Mouse (Mus musculus): Measurements from ENCODE around the gene Ltbp3. TPM values are rescaled to one million over a fixed set of nuclear protein-coding genes. Genes with fewer than 3 reads are reported as not detected.
A peak's percentile ranks its signal among the peaks of the same experiment; 100 is the strongest.

The Ltbp3 gene
- polyA plus RNA-seq, 1 experiment from 2014 or later = 4.1 TPM

DNA sequence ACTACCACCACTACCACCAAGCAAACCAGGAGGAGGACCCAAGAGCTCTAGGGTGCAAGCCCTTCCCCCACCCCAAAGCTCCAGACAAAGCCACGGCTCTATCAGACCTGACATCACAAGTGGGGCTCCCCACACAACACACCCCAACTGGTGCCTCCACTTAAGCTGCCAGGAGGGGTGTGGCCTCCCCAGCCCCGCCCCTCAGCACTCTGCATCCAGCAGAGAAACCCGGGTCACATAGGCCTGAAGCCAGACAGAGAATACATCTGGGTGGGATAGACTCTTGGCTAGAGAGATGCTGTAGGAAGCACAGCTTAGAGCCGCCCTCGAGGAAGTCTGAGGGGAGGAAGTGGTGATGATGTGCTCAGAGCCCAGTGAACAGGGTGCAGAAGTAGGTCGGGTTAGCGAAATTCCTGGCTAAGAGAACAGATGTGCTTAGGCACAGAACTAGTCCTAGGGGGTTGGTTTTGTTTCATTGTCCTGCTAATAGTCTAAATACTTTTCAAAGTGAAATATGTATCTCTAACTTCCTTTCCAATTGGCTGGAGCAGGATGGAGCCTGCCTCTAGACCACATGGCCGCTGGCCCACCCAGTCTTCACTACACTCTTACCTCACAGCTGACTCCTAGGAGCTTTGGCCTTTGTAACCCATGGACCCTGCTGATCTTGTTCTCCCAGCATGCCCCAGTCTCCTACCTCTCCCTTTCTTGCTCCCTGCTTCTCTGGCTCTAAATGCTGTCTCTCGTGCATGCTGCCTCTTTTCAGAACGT is 35.7 kb upstream of the Ltbp3 start:
- no peaks in the 10 kb centered on the region for H3K9me3 ChIP-seq (ENCODE audit: control insufficient read depth, low read length)
- no peak overlapping the region; the same call in 1 of the 2 replicates for H3K4me2 ChIP-seq
- H3K27ac ChIP-seq (ENCODE audit: low read depth, low read length) = peak overlapping the region; percentile 40; the same call in 1 of the 2 replicates
- peaks cover 50% of the 10 kb centered on the region for H3K36me3 ChIP-seq (ENCODE audit: control insufficient read depth, insufficient read depth, low read length)
- H3K27me3 ChIP-seq (replicated peaks; ENCODE audit: control insufficient read depth, insufficient read depth, low read length) = no peaks in the 10 kb centered on the region
- H3K4me3 ChIP-seq (ENCODE audit: low read depth, low read length) = no peak overlapping the region
- WGBS = 46% methylated on average over 10 of the region's 10 CpGs
- H3K9ac ChIP-seq (ENCODE audit: low read depth, low read length) = 0 out of 2 replicates have a peak overlapping the region, but pooled peaks have one; percentile 28
- DNase-seq (ENCODE audit: low spot score) (no peak), ATAC-seq (replicated peaks; ENCODE audit: low FRiP score) (peak; percentile 78)
- H3K4me1 ChIP-seq (replicated peaks; ENCODE audit: control insufficient read depth, insufficient read depth, low read length) = peaks cover 16% of the 10 kb centered on the region

DNA sequence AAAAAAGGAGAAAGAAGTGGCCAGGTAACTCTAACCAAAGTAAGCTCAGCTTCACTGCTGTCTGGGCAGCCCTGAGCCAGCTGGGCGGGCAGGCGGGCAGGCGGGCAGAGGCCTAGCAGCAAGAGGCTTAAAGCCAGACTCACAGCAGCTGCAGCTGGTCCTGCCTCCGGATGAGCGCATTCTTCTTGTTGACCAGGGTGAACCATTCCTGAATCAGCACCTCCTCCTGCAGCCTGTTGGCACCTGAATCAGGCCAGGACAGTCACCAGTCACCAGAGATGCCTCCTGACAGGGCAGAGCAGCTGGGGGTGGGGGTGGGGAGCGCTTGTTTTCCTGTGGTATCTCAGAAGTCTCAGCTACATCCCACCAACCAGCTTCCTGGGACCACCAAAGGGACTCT is 30.6 kb upstream of the Ltbp3 start:
- no peak for ATAC-seq (replicated peaks; ENCODE audit: low FRiP score)
- DNase-seq (ENCODE audit: low spot score) = no peak
- Histone ChIP-seq H3K4me1 (replicated peaks; ENCODE audit: control insufficient read depth, insufficient read depth, low read length) (peaks cover 19% of the 10 kb centered on the region), H3K9me3 (ENCODE audit: control insufficient read depth, low read length) (no peaks in the 10 kb centered on the region), H3K4me3 (ENCODE audit: low read depth, low read length) (no peak overlapping the region), H3K4me2 (no peak overlapping the region), H3K27me3 (replicated peaks; ENCODE audit: control insufficient read depth, insufficient read depth, low read length) (no peaks in the 10 kb centered on the region), H3K27ac (ENCODE audit: low read depth, low read length) (no peak overlapping the region), H3K36me3 (ENCODE audit: control insufficient read depth, insufficient read depth, low read length) (peaks cover 46% of the 10 kb centered on the region), H3K9ac (ENCODE audit: low read depth, low read length) (no peak overlapping the region)
- WGBS = 94% methylated on average over 6 of the region's 6 CpGs

DNA sequence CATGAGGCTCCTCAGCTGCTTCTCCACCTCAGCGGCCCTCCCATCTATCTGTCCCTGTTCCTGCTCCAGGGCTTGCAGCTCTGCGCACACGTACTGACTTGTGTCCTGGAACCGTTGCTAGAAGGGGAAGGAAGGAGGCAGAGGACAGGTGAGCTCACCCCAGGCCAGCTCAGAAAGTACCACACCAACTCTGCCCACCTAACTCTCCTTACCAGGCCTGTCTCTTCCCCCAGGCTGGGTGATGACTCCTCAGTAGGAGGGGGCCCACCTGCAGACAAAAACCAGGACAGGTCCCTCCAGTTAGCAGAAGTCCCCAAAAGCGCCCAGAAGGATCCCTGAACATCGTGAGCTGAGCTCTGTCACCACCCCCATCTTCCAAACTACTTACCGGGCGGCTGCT is 30.1 kb upstream of the Ltbp3 start:
- ATAC-seq (replicated peaks; ENCODE audit: low FRiP score) = no peak
- Histone ChIP-seq H3K4me3 (ENCODE audit: low read depth, low read length) (no peak overlapping the region), H3K27ac (ENCODE audit: low read depth, low read length) (no peak overlapping the region), H3K9me3 (ENCODE audit: control insufficient read depth, low read length) (no peaks in the 10 kb centered on the region), H3K4me2 (no peak overlapping the region), H3K9ac (ENCODE audit: low read depth, low read length) (no peak overlapping the region), H3K27me3 (replicated peaks; ENCODE audit: control insufficient read depth, insufficient read depth, low read length) (no peaks in the 10 kb centered on the region), H3K36me3 (ENCODE audit: control insufficient read depth, insufficient read depth, low read length) (peaks cover 48% of the 10 kb centered on the region), H3K4me1 (replicated peaks; ENCODE audit: control insufficient read depth, insufficient read depth, low read length) (peaks cover 15% of the 10 kb centered on the region)
- DNase-seq (ENCODE audit: low spot score) = no peak
- 88% methylated on average over 8 of the region's 8 CpGs for WGBS

DNA sequence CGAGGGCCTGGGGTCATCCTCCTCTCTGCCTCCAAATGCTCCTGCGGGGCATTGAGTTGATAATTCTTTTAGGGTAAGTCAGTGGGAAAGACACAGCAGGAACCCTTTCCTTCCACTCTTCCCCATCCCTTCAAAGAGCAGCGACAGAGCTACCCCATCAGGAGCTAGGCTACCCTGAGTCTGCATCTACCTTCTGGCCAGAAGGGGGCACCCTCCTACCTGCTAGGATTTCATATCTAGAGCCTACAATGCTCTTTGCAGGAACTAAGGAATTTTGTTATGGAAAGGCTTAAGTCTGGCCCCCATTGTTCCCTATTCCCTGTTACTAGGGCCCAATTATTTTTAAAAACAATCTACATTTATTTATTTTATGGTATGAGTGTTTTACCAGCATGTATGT is 29.5 kb upstream of the Ltbp3 start:
- H3K27ac ChIP-seq (ENCODE audit: low read depth, low read length) = no peak overlapping the region
- DNase-seq (ENCODE audit: low spot score) (no peak), ATAC-seq (replicated peaks; ENCODE audit: low FRiP score) (no peak)
- no peaks in the 10 kb centered on the region for H3K27me3 ChIP-seq (replicated peaks; ENCODE audit: control insufficient read depth, insufficient read depth, low read length)
- H3K4me2 ChIP-seq = no peak overlapping the region
- peaks cover 18% of the 10 kb centered on the region for H3K4me1 ChIP-seq (replicated peaks; ENCODE audit: control insufficient read depth, insufficient read depth, low read length)
- 32% methylated on average over 3 of the region's 3 CpGs for WGBS
- H3K9me3 ChIP-seq (ENCODE audit: control insufficient read depth, low read length) = no peaks in the 10 kb centered on the region
- H3K36me3 ChIP-seq (ENCODE audit: control insufficient read depth, insufficient read depth, low read length) = peaks cover 51% of the 10 kb centered on the region
- H3K4me3 ChIP-seq (ENCODE audit: low read depth, low read length) = no peak overlapping the region
- no peak overlapping the region for H3K9ac ChIP-seq (ENCODE audit: low read depth, low read length)

DNA sequence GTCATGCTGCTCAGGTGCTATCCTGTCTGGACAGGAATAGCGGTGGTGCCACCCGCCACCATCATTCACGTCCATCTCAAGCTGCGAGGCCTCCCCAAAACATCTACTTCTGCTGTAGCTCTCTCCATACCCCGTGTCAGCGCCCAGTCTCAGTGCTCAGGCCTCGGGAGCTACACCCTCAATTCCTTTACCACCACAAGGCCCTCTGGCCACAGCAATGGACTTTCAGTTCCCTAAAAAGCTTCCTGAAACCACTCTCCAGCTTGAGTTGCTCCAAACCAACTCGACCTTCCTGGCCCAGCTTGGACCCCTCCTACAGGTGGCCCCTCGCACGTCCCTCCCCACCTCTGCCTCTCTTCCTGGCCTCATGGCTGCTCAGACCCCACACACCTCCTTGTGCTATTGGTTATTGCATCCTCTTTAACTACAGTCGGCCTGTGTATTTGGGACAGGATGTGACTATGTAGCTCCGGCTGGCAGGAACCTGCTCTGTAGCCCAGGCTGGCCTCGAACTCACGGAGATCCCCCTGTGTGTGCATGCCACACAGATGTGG is 28.7 kb upstream of the Ltbp3 start:
- Histone ChIP-seq H3K27me3 (replicated peaks; ENCODE audit: control insufficient read depth, insufficient read depth, low read length) (no peaks in the 10 kb centered on the region), H3K9ac (ENCODE audit: low read depth, low read length) (no peak overlapping the region), H3K4me2 (no peak overlapping the region), H3K9me3 (ENCODE audit: control insufficient read depth, low read length) (no peaks in the 10 kb centered on the region), H3K4me1 (replicated peaks; ENCODE audit: control insufficient read depth, insufficient read depth, low read length) (peaks cover 25% of the 10 kb centered on the region), H3K36me3 (ENCODE audit: control insufficient read depth, insufficient read depth, low read length) (peaks cover 48% of the 10 kb centered on the region), H3K27ac (ENCODE audit: low read depth, low read length) (no peak overlapping the region; the same call in 1 of the 2 replicates), H3K4me3 (ENCODE audit: low read depth, low read length) (no peak overlapping the region)
- no peak for ATAC-seq (replicated peaks; ENCODE audit: low FRiP score)
- DNase-seq (ENCODE audit: low spot score) = no peak
- 80% methylated on average over 14 of the region's 14 CpGs for WGBS

DNA sequence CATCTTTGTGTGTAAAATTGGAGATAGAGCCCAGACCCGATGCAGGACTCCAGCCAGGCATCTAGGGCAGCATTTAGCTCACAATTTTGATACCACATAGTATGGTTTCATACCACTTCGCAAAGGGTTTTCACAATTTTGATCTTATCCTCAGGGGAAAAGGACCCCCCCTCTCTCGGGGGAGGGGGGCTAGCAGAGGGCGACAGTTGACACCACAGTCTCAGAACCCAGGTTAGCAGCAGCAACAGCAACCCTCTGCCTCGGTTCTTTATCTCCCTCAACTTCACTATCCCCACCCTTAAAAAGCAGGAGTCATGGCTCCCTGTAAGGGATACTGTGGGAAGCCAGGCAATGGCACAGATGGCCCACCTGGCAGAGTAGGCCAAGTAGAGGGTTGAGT is 27.4 kb upstream of the Ltbp3 start:
- no peaks in the 10 kb centered on the region for H3K27me3 ChIP-seq (replicated peaks; ENCODE audit: control insufficient read depth, insufficient read depth, low read length)
- H3K9me3 ChIP-seq (ENCODE audit: control insufficient read depth, low read length) = no peaks in the 10 kb centered on the region
- 70% methylated on average over 5 of the region's 5 CpGs for WGBS
- DNase-seq (ENCODE audit: low spot score) = no peak
- H3K27ac ChIP-seq (ENCODE audit: low read depth, low read length) = peak overlapping the region; percentile 21
- peak overlapping the region; percentile 43; the same call in 1 of the 2 replicates for H3K4me2 ChIP-seq
- no peak for ATAC-seq (replicated peaks; ENCODE audit: low FRiP score)
- H3K36me3 ChIP-seq (ENCODE audit: control insufficient read depth, insufficient read depth, low read length) = peaks cover 46% of the 10 kb centered on the region
- no peak overlapping the region; the same call in 1 of the 2 replicates for H3K4me3 ChIP-seq (ENCODE audit: low read depth, low read length)
- peaks cover 31% of the 10 kb centered on the region for H3K4me1 ChIP-seq (replicated peaks; ENCODE audit: control insufficient read depth, insufficient read depth, low read length)
- H3K9ac ChIP-seq (ENCODE audit: low read depth, low read length) = no peak overlapping the region

DNA sequence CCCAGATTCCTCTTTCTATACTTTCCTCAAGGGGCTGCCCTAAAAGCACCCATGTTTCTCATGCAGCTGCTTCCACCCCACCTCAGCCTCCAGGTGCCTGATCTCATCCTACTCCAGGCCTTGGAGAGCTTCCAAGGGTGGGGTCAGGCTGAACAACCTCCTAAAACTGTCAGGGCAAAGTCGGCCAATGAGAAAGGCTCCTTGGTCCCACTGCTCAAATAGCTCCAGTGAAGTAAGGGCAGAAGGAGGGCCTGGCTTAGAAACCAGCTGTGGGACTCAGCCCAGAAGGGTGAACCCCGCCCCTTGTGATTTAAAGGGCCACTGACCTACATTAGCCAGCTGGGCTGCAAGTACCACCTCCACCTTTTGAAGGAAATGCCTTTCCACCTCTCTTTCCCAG is 27.0 kb upstream of the Ltbp3 start:
- peak overlapping the region; percentile 43 for H3K4me2 ChIP-seq
- peak; percentile 38 for ATAC-seq (replicated peaks; ENCODE audit: low FRiP score)
- WGBS = 27% methylated on average over 2 of the region's 2 CpGs
- peaks cover 43% of the 10 kb centered on the region for H3K36me3 ChIP-seq (ENCODE audit: control insufficient read depth, insufficient read depth, low read length)
- no peak for DNase-seq (ENCODE audit: low spot score)
- H3K27ac ChIP-seq (ENCODE audit: low read depth, low read length) = peak overlapping the region; percentile 19; the same call in 1 of the 2 replicates
- no peaks in the 10 kb centered on the region for H3K9me3 ChIP-seq (ENCODE audit: control insufficient read depth, low read length)
- no peaks in the 10 kb centered on the region for H3K27me3 ChIP-seq (replicated peaks; ENCODE audit: control insufficient read depth, insufficient read depth, low read length)
- no peak overlapping the region for H3K9ac ChIP-seq (ENCODE audit: low read depth, low read length)
- H3K4me3 ChIP-seq (ENCODE audit: low read depth, low read length) = peak overlapping the region; percentile 7
- peaks cover 31% of the 10 kb centered on the region for H3K4me1 ChIP-seq (replicated peaks; ENCODE audit: control insufficient read depth, insufficient read depth, low read length)

DNA sequence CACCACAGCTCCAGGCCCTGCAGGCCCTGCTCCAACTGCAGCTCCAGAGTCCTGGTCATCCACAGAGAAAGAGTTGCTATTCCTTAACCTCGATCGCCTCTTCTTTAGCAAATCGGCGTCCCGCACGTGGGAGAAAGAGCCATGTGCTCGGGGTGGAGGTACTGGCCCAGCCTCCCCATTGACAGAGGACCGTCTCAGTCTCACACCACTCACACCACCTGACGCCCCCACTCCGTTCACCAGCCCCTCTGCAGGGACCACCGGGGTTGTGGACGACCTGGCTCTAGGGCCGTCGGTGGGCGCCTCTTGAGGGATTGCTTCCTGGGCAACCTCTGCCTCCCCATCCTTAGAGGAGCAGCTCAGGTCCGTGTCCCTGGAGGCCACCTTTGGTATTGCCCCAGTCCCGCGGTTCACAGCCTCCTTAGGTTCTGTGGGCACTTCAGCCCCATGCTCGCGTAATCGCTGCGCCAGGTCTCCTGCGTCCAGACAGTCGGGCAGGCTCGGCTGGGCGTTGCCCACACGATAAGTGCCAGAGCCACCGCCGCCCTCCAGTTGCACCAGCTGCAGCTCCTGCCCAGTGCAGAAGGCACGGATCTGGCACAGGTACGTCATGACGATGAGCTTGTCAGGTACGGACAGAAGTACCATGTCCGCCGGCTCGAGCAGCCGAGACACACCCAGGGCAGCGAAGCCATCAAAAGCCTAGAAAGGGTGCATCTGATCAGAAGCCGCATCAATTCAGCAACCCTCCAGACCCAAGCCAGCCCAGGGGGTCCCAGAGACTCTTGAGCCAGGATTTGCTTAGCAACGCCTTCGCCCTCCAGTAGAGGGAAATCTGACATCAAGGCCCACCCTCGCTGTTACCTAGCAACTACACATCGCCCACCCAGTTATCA is 24.7 kb upstream of the Ltbp3 start:
- DNase-seq (ENCODE audit: low spot score) = no peak
- Histone ChIP-seq H3K27me3 (replicated peaks; ENCODE audit: control insufficient read depth, insufficient read depth, low read length) (no peaks in the 10 kb centered on the region), H3K9me3 (ENCODE audit: control insufficient read depth, low read length) (no peaks in the 10 kb centered on the region), H3K9ac (ENCODE audit: low read depth, low read length) (no peak overlapping the region), H3K4me1 (replicated peaks; ENCODE audit: control insufficient read depth, insufficient read depth, low read length) (peaks cover 33% of the 10 kb centered on the region), H3K4me3 (ENCODE audit: low read depth, low read length) (0 out of 2 replicates have a peak overlapping the region, but pooled peaks have one; percentile 11), H3K27ac (ENCODE audit: low read depth, low read length) (no peak overlapping the region), H3K4me2 (peak overlapping the region; percentile 37), H3K36me3 (ENCODE audit: control insufficient read depth, insufficient read depth, low read length) (peaks cover 46% of the 10 kb centered on the region)
- 59% methylated on average over 43 of the region's 43 CpGs for WGBS
- peak; percentile 27; the same call in 1 of the 2 replicates for ATAC-seq (replicated peaks; ENCODE audit: low FRiP score)
